Mouse (Mus musculus) kidney, postnatal 36 days (tissue): ENCODE results near the gene Focad.

Experiments
- DNase-seq, 2 experiments: peaks; one replicate each; pipeline ENCODE4 v3.0.0; 2021 to 2022; ENCODE audit warnings: mixed read lengths in 2 of 2

Focad gene

GRCm38 (mm10) chr4:88400992-88401313 lies 306.5 kb downstream of the Focad start:
- no peak for DNase-seq

DNA sequence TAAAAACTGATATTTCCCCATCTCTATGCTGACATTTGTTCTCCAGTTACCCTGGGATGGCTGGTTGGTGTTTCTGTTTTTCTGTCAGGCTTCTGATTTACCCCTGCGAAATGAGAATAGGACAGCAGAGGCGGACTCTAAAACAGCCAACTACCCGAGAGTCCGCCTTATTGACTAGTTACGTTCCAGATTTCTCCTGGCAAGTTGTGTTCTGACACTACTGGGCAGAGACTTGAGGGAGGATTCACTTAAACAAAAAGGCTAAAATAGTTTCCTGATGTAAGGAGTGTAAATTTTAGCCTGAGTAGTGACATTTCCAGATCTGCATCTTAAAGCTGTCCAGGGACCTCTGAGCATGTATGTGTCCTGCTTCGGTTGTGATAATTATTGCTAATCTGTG lies 308.5 kb downstream of the Focad start:
- DNase-seq, result no peak

- no peak for DNase-seq
Measured at GRCm38 (mm10) chr4:88406887-88407696, 312.7 kb downstream of the Focad start.

GRCm38 (mm10) chr4:88409279-88409678 lies 314.9 kb downstream of the Focad start:
- no peak for DNase-seq

DNA sequence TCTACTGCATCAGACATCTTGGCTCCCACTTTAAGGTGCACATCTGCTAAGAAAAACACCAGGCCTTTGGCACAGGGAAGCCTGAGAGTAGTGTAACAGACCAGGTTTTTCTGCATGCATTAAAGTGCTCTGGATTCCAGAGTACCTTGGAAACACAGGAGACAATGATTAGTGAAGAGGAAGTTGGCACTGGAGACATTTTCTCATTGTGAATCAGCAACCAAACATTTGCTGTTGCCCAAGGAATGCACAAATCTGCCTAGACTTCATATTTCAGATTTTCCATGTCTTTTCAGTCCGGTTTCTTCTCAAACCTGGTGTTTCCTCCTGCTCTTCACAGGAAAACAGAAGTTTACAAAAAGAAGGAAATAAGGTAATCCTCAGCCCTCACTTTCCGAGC lies 317.9 kb downstream of the Focad start:
- peak in 1 of 2 experiments; percentile 2 for DNase-seq

DNA sequence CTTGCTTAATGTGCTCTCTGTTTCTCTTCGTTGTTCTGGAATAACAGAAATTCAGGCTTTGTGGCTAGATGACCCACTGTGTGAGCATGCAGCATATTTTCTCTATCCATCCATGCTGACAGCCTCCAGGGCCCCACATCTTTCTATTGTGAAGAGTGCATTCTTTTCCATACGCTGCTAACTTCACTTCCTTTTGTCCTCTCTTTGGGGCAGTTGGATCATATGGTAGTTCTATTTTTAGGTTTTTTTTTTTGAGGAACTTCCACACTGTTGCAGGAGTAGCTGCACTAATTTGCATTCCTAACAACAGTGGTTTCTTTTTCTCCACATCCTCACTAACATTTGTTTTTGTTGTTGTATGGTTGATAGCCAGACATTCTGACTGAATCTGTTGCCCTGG lies 320.6 kb downstream of the Focad start:
- DNase-seq, result no peak

- DNase-seq, result no peak
Measured at GRCm38 (mm10) chr4:88419378-88419777, 324.9 kb downstream of the Focad start.

GRCm38 (mm10) chr4:88424563-88424962 lies 330.1 kb downstream of the Focad start:
- DNase-seq, result no peak

GRCm38 (mm10) chr4:88427630-88428239 lies 333.3 kb downstream of the Focad start:
- DNase-seq, result no peak

DNA sequence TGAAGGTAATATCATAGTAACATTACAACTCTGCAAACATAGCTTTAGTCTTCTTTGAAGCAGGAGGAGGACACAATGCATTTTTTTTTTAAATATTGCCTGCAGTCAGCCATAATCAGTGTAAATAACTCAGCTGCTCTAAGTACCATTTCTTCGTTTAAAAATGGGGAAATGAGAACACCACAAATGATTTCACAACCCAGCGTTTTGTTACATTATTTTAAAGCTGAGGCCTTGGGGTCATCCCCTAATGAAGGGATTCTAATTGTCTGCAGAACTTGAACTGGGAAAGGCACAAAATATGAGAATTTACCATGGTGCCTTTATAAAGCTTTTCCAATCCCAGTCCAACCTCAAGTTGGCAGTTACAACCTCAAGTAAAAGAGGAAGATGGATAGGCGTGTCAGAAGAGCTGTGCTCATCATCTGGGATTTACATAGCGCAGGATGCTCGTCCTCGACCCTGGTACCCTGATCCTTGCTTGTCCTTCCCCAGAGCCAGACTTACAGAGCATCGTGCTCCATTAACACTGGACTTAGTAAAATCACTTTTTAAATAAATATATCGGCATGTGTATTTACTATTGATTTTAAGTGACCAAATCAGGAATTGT lies 338.1 kb downstream of the Focad start:
- DNase-seq, result no peak

- DNase-seq, result no peak
Measured at GRCm38 (mm10) chr4:88436593-88437165, 342.2 kb downstream of the Focad start.

GRCm38 (mm10) chr4:88437166-88437565 lies 342.7 kb downstream of the Focad start:
- DNase-seq, result no peak

DNA sequence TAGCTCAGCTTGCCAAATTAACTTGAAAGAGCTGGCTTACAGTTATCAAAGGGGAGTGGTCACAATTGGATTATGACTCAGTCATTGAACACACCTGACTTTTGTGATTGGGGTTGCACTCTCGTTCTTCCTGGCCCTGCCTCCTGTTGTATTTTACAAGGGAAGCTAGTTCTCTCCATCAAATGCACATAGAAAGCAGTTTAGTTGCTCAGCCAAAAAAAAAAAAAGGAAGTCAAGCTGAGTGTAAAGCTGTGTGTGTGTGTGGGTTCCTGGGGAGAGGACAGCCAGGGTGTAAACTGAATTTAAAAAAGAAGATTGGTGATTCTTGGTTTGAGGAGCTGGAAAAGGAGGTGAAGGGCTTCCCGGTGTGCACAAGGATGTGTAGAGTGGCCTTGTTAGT lies 343.5 kb downstream of the Focad start:
- no peak for DNase-seq

DNA sequence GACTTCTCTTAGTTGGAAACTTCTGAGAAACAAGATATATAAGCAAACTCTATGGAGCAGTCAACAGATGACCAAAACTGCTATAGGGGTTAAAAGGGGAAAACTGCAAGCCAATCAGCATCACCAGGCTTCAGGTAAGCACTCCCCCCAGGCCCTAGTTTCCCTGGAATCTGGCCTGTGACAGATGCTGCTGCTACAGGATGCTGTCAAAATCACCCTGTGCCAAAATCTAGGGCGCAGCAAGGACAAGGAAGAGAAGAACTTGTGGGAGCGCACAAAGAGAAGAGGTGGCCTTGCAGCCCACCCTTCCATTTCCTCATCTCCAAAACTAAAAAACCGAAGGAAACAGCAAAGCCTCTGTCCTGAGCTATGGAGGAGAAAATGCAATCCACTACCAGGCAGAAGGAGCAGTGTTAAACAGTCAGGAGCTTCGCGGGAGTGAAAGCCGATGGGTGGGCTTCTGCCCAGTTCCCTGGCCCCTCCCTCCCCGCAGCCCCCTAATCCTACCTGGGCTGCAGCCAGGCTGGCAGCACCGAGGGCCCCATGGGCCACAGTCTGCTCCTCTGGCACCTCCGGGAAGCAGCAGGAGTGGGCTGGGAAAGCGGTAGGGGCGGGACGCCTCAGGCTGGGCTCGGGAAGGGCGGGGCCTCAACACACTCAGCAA lies 344.0 kb downstream of the Focad start, which contains the start of gene Hacd4:
Hacd4 (minus strand) TSS at position 603 of the 664 bp plus-strand sequence.
- peak; percentile 74 to 85 for DNase-seq

DNA sequence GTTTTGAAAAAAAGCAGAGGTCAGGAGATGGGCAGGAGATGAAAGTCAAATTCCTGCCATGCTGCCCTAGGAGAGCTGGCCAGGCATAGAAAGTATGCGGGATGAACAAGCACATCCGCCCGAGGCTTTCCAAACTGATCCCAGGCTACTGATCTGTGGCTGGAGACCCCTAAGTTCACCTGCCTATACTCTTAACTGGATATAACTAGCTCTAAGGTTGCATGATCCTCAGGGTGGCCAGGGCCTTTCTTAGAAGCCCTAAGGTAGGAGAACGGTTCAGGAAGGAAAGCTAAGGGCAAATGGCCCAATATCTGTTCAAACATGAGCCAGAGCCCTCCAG lies 344.5 kb downstream of the Focad start:
- DNase-seq, result no peak

DNA sequence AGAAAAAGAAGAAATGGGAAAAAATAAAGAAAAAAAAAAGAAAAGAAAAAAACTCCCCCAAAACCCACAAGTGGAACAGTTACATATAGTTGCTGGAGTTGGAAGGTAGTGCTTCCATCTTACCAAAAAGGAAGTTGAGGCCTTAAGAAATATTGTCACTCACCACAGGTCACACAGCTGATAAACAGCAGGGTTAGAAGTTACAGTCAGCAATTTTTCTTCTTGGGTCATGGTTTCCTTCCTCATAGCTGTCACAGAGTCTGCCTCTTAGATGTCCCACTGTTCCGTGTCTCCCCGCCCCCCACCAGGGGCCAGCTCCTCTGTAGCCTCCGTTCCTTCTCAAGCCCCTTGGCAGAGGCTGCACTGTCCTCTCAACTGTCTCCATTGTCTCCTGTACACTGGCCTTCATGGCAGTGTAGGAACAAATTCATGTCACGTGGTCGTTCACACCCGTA lies 345.3 kb downstream of the Focad start:
- peak; percentile 20 to 49 for DNase-seq

DNA sequence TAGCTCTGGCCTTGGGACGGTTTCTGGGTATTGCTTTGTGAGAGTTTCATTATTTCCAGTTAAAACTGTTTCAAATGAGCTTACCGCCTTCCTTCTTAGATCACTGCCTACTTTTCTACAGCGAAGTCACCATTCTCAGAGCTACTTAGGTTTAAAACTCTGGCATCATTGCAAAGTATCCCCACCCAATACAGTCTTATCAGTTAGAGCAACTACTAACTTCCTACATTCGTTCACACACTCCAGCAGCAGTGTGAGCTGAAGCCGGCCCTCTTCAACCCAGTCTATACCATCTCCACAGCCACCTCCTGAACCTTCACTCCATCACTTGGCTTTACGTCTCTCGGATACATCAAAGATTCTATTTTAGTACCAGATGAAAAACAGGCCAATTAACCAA lies 346.4 kb downstream of the Focad start:
- DNase-seq, result no peak

GRCm38 (mm10) chr4:88448976-88449375 lies 354.5 kb downstream of the Focad start:
- no peak for DNase-seq

DNA sequence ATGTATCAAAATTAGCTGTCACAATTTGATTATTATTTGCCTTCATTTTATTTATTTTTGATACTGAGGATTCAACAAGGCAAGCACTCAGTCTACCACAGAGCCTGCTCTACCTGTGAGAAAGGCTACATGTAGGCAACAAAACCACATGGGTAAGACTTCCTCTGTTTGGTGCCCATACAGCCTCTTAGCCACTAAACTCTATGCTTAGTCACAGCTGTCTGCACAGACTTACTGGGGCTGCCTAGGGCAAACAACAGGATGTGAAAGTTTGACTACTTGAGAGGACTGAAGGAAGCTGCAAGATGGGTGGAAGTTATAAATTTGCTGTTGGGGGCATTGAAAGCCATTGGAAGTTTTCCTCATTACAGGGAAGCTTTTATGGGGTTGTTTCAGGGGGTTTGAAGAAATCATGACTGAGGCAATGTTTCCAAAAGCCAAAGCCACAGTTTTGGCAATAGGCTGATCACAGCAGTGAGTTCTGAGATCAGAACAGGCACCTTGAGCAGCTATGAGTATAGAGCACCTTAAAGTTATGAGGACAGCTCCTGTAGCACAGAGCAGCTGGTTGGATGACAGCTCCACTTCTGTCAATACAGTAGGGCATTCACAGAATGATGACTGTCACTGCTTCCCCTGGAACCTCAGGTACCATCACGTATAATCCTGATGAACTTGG lies 355.8 kb downstream of the Focad start:
- no peak for DNase-seq

GRCm38 (mm10) chr4:88458093-88458492 lies 363.7 kb downstream of the Focad start:
- DNase-seq, result no peak

GRCm38 (mm10) chr4:88458673-88459072 lies 364.2 kb downstream of the Focad start:
- DNase-seq, result no peak
